Mouse (Mus musculus) intestine, embryonic 16.5 days (tissue): ENCODE data around the gene Nek6. TPM values are rescaled to one million over a fixed set of nuclear protein-coding genes. Genes with fewer than 3 reads are reported as not detected.

ENCODE experiments used
- ATAC-seq: fragments of 200-750 bp; cut with Nextera tagmentation; 2 replicates; pipeline ENCODE4 v1.8.0; 2017; ENCODE audit warnings: moderate TSS enrichment, moderate library complexity
- H3K27ac ChIP-seq: fragments of 300-500 bp; sonication (generic); 2 replicates; pipeline ENCODE4 v1.5.1; 2014; ENCODE audit warnings: mild to moderate bottlenecking, low read length
- H3K27me3 ChIP-seq: fragments of 300-500 bp; sonication (generic); replicated peaks from 2 replicates; pipeline ENCODE4 v1.6.1; 2014; ENCODE audit warnings: low read length, control low read depth, mixed read lengths; ENCODE audit not compliant: control insufficient read depth, insufficient read depth
- H3K36me3 ChIP-seq: fragments of 300-500 bp; sonication (generic); 2 replicates; pipeline ENCODE4 v1.6.1; 2014; ENCODE audit warnings: low read length, control low read depth; ENCODE audit not compliant: control insufficient read depth, insufficient read depth
- H3K4me1 ChIP-seq: fragments of 300-500 bp; sonication (generic); 2 replicates; pipeline ENCODE4 v1.6.1; 2014; ENCODE audit warnings: low read length, control low read depth, mixed read lengths; ENCODE audit not compliant: control insufficient read depth, insufficient read depth
- H3K4me2 ChIP-seq: fragments of 300-500 bp; sonication (generic); 2 replicates; pipeline ENCODE4 v1.6.1; 2014; ENCODE audit warnings: low read depth, low read length, control low read depth
- H3K4me3 ChIP-seq: fragments of 300-500 bp; sonication (generic); 2 replicates; pipeline ENCODE4 v1.5.1; 2014; ENCODE audit warnings: mild to moderate bottlenecking, low read length
- H3K9ac ChIP-seq: fragments of 300-500 bp; sonication (generic); 2 replicates; pipeline ENCODE4 v1.6.1; 2014; ENCODE audit warnings: low read depth, low read length
- H3K9me3 ChIP-seq: fragments of 300-500 bp; sonication (generic); 2 replicates; pipeline ENCODE4 v1.6.1; 2016; ENCODE audit warnings: low read length, control low read depth; ENCODE audit not compliant: control insufficient read depth
- WGBS: fragments of 180-500 bp; shearing (Covaris S2); extraction: QIAGEN DNeasy Blood & Tissue Kit; methylation state at CpG from one replicate; pipeline ENCODE4 v1.1.7; 2014; 5-methylcytosine and 5-hydroxymethylcytosine counted together
- polyA plus RNA-seq: library from polyadenylated mRNA; unstranded; fragments of >200 nt; fragmentation: Nextera tagmentation; extraction: Ambion mirVana; gene quantifications from 2 replicates; pipeline ENCODE4 v1.2.1, GENCODE M21; 2015

The Nek6 gene
- polyA plus RNA-seq, 1 experiment from 2014 or later, result 124 TPM

- 88% methylated on average over 5 of the region's 5 CpGs for WGBS
- H3K27me3 ChIP-seq, result no peaks in the 10 kb centered on the region
- no peaks in the 10 kb centered on the region for H3K9me3 ChIP-seq
- H3K27ac ChIP-seq, result no peak overlapping the region
- no peak for ATAC-seq
- H3K9ac ChIP-seq, result no peak overlapping the region
- no peaks in the 10 kb centered on the region for H3K4me1 ChIP-seq
- H3K36me3 ChIP-seq, result peaks cover 7% of the 10 kb centered on the region
- H3K4me2 ChIP-seq, result no peak overlapping the region
- no peak overlapping the region for H3K4me3 ChIP-seq
Measured at GRCm38 (mm10) chr2:38616956-38617872, 105.8 kb downstream of the Nek6 start.

GRCm38 (mm10) chr2:38619777-38620176 lies 108.3 kb downstream of the Nek6 start:
- ATAC-seq, result no peak
- WGBS, result 89% methylated on average over 4 of the region's 4 CpGs

DNA sequence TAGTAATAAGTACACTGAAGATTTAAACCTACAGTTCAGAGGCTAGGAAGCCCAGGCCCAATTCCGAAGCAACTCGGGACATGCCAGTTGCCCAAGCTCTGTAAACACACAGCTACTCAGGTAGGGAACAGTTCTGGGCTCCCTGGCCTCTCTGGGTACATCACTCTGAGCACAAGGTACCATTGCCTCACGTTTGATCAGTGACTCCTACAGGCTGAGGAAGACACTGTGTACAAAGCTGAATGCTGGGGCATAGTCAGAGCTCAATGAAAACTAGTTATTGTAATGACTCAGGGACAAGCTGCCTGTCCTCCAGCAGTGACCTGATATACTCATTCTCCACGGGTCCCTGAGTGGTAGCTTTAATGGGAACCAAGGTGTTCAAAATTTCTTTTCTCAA lies 109.6 kb downstream of the Nek6 start:
- Histone ChIP-seq H3K27me3 (no peaks in the 10 kb centered on the region), H3K36me3 (peaks cover 7% of the 10 kb centered on the region), H3K9ac (no peak overlapping the region), H3K4me1 (0 out of 2 replicates have a peak, but pooled peaks cover 5% of the 10 kb centered on the region), H3K9me3 (no peaks in the 10 kb centered on the region), H3K4me3 (no peak overlapping the region), H3K4me2 (no peak overlapping the region), H3K27ac (no peak overlapping the region)
- whole genome bisulfite sequencing, result 81% methylated on average over 4 of the region's 4 CpGs
- ATAC-seq, result no peak

More at GRCm38 (mm10) chr2:38619777-38620176, 108.3 kb downstream of the Nek6 start:
- no peak overlapping the region for H3K9ac ChIP-seq
- 0 out of 2 replicates have a peak, but pooled peaks cover 5% of the 10 kb centered on the region for H3K4me1 ChIP-seq
- no peak overlapping the region for H3K4me2 ChIP-seq
- no peaks in the 10 kb centered on the region for H3K27me3 ChIP-seq
- no peak overlapping the region for H3K27ac ChIP-seq
- H3K36me3 ChIP-seq, result peaks cover 7% of the 10 kb centered on the region
- no peak overlapping the region for H3K4me3 ChIP-seq
- H3K9me3 ChIP-seq, result no peaks in the 10 kb centered on the region

GRCm38 (mm10) chr2:38621610-38622021 lies 110.2 kb downstream of the Nek6 start:
- Histone ChIP-seq H3K4me2 (no peak overlapping the region), H3K4me3 (no peak overlapping the region), H3K27me3 (no peaks in the 10 kb centered on the region), H3K4me1 (0 out of 2 replicates have a peak, but pooled peaks cover 5% of the 10 kb centered on the region), H3K9ac (no peak overlapping the region), H3K9me3 (no peaks in the 10 kb centered on the region), H3K27ac (no peak overlapping the region), H3K36me3 (peaks cover 7% of the 10 kb centered on the region)
- 65% methylated on average over 6 of the region's 6 CpGs for WGBS
- no peak for ATAC-seq

GRCm38 (mm10) chr2:38623411-38623810 lies 112.0 kb downstream of the Nek6 start:
- Histone ChIP-seq H3K4me3 (no peak overlapping the region), H3K4me1 (0 out of 2 replicates have a peak, but pooled peaks cover 5% of the 10 kb centered on the region), H3K4me2 (no peak overlapping the region), H3K9me3 (no peaks in the 10 kb centered on the region), H3K36me3 (peaks cover 2% of the 10 kb centered on the region; the same call in 1 of the 2 replicates), H3K27me3 (no peaks in the 10 kb centered on the region), H3K9ac (no peak overlapping the region), H3K27ac (no peak overlapping the region)
- ATAC-seq, result no peak
- 82% methylated on average over 3 of the region's 3 CpGs for WGBS

- H3K36me3 ChIP-seq, result peaks cover 4% of the 10 kb centered on the region; the same call in 1 of the 2 replicates
- 0 out of 2 replicates have a peak, but pooled peaks cover 5% of the 10 kb centered on the region for H3K4me1 ChIP-seq
- no peaks in the 10 kb centered on the region for H3K27me3 ChIP-seq
- no peak overlapping the region for H3K4me2 ChIP-seq
- 0 out of 2 replicates have a peak, but pooled peaks have one; percentile 42 for ATAC-seq
- no peak overlapping the region for H3K4me3 ChIP-seq
- no peaks in the 10 kb centered on the region for H3K9me3 ChIP-seq
- H3K27ac ChIP-seq, result no peak overlapping the region
- H3K9ac ChIP-seq, result no peak overlapping the region
- 76% methylated on average over 8 of the region's 8 CpGs for WGBS
Measured at GRCm38 (mm10) chr2:38623821-38624590, 112.6 kb downstream of the Nek6 start.

DNA sequence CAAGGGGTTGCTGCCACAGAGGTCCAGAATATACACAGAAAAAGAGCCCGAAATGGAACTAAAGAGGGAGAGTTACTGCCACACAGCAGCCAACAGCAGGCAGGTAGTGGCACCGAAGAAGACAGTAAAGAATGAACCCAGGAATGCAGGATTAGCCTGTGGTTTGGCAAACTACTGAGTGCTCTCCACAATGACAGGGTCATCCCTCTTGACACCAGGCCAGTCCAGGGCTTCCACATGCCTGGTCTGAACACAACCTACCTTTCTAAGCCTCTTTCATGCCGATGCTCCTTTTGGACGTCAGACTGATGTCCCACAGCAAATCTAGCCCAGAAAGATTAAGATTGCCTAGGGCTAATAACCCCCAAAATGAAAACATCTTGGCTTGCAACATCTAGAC lies 117.4 kb downstream of the Nek6 start:
- H3K27me3 ChIP-seq, result no peaks in the 10 kb centered on the region
- H3K4me1 ChIP-seq, result 0 out of 2 replicates have a peak, but pooled peaks cover 2% of the 10 kb centered on the region
- H3K36me3 ChIP-seq, result peaks cover 7% of the 10 kb centered on the region; the same call in 1 of the 2 replicates
- H3K9me3 ChIP-seq, result no peaks in the 10 kb centered on the region
- no peak overlapping the region for H3K27ac ChIP-seq
- no peak overlapping the region for H3K9ac ChIP-seq
- no peak overlapping the region for H3K4me2 ChIP-seq
- no peak overlapping the region for H3K4me3 ChIP-seq
- ATAC-seq, result no peak
- WGBS, result 94% methylated on average over 4 of the region's 4 CpGs

DNA sequence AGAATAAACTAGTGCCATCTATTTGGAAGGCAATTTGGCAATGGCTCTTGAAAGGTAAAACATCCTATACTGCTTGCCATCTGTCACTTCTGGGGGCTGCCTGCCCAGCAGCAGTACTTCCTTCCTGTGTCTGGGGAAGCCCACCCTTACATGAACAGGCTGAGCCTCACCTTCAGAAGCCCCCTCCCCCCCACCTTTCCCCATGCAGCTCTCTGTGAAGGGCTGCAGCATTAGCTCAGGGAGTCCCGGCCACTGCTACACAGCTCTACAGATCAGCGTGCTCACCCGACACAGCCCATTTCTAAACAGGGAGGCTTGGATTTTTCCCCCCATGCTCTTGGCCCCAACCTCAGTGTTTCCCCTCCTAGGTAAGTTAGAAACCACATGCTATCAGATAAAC lies 118.0 kb downstream of the Nek6 start:
- no peak overlapping the region for H3K9ac ChIP-seq
- H3K27ac ChIP-seq, result no peak overlapping the region
- no peak for ATAC-seq
- H3K36me3 ChIP-seq, result peaks cover 7% of the 10 kb centered on the region; the same call in 1 of the 2 replicates
- no peak overlapping the region for H3K4me3 ChIP-seq
- H3K4me2 ChIP-seq, result no peak overlapping the region
- H3K9me3 ChIP-seq, result no peaks in the 10 kb centered on the region
- WGBS, result 95% methylated on average over 3 of the region's 3 CpGs
- no peaks in the 10 kb centered on the region for H3K27me3 ChIP-seq
- H3K4me1 ChIP-seq, result no peaks in the 10 kb centered on the region

- Histone ChIP-seq H3K27me3 (no peaks in the 10 kb centered on the region), H3K9ac (no peak overlapping the region), H3K4me2 (no peak overlapping the region), H3K9me3 (no peaks in the 10 kb centered on the region), H3K36me3 (peaks cover 7% of the 10 kb centered on the region; the same call in 1 of the 2 replicates), H3K4me3 (no peak overlapping the region), H3K27ac (no peak overlapping the region), H3K4me1 (no peaks in the 10 kb centered on the region)
- no peak for ATAC-seq
- WGBS, result 92% methylated on average over 2 of the region's 2 CpGs
Measured at GRCm38 (mm10) chr2:38630574-38630973, 119.1 kb downstream of the Nek6 start.
